Mouse (Mus musculus) lung, embryonic 14.5 days (tissue): Measurements from ENCODE around the gene Ehmt1. TPM values are rescaled to one million over a fixed set of nuclear protein-coding genes. Genes with fewer than 3 reads are reported as not detected.

Experiments
- ATAC-seq: fragments of 200-750 bp; cut with Nextera tagmentation; 2 replicates; pipeline ENCODE4 v1.8.0; 2017; ENCODE audit warnings: mild to moderate bottlenecking, moderate TSS enrichment, moderate library complexity; ENCODE audit not compliant: insufficient read depth
- DNase-seq: peaks from one replicate; pipeline ENCODE4 v3.0.0-alpha.2; 2015
- H3K27ac ChIP-seq: fragments of 300-500 bp; sonication (generic); 2 replicates; pipeline ENCODE4 v1.5.1; 2014; ENCODE audit warnings: low read depth, mild to moderate bottlenecking, moderate library complexity
- H3K27me3 ChIP-seq: fragments of 300-500 bp; sonication (generic); 2 replicates; pipeline ENCODE4 v1.6.1; 2014; ENCODE audit warnings: low read length, control low read depth; ENCODE audit not compliant: insufficient read depth
- H3K36me3 ChIP-seq: fragments of 300-500 bp; sonication (generic); 2 replicates; pipeline ENCODE4 v1.6.1; 2014; ENCODE audit warnings: control low read depth; ENCODE audit not compliant: insufficient read depth
- H3K4me1 ChIP-seq: fragments of 300-500 bp; sonication (generic); 2 replicates; pipeline ENCODE4 v1.6.1; 2014; ENCODE audit warnings: antibody characterized with exemption, control low read depth; ENCODE audit not compliant: insufficient read depth
- H3K4me2 ChIP-seq: fragments of 300-500 bp; sonication (generic); 2 replicates; pipeline ENCODE4 v1.6.1; 2014; ENCODE audit warnings: mild to moderate bottlenecking
- H3K4me3 ChIP-seq: fragments of 300-500 bp; sonication (generic); 2 replicates; pipeline ENCODE4 v1.5.1; 2014; ENCODE audit warnings: low read depth, low read length
- H3K9ac ChIP-seq: fragments of 300-500 bp; sonication (generic); 2 replicates; pipeline ENCODE4 v1.6.1; 2014
- H3K9me3 ChIP-seq: fragments of 300-500 bp; sonication (generic); 2 replicates; pipeline ENCODE4 v1.6.1; 2016; ENCODE audit warnings: low read depth, low read length, control low read depth
- CTCF ChIP-seq: IDR thresholded peaks from 2 replicates; pipeline ENCODE4 v1.5.1; 2016; ENCODE audit warnings: antibody characterized with exemption, low read depth
- WGBS: fragments of 180-500 bp; shearing (Covaris S2); extraction: QIAGEN DNeasy Blood & Tissue Kit; methylation state at CpG from one replicate; pipeline ENCODE4 v1.1.7; 2014; 5-methylcytosine and 5-hydroxymethylcytosine counted together
- polyA plus RNA-seq: library from polyadenylated mRNA; unstranded; fragments of >200 nt; fragmentation: Nextera tagmentation; extraction: Ambion mirVana; gene quantifications from 2 replicates; pipeline ENCODE4 v1.2.1, GENCODE M21; 2014

The Ehmt1 gene
- polyA plus RNA-seq, 1 experiment from 2014 or later = 94.5 TPM

DNA sequence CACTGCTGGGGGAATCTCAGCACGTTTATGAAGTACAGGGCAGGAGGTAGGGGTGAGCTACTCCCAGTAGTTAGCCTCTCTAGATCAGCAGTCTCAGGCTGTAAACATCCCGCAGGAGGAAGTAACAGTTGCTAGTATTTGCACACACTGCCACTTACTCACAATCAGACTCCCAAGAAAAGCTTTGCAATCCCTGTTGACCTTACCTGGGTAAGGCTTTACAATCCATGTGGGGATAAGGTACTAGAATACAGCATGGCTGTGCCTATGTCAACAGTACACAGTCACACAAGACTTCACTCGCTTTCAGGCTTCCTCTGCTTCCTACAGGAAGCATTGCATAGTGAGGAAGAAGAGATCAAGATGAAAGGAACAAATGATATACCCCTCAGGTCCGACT lies 22.7 kb downstream of the Ehmt1 start:
- H3K9me3 ChIP-seq = no peaks in the 10 kb centered on the region
- no peak for ATAC-seq
- no peaks in the 10 kb centered on the region for H3K36me3 ChIP-seq
- no peak for DNase-seq
- no peak overlapping the region for H3K4me3 ChIP-seq
- H3K27me3 ChIP-seq = no peaks in the 10 kb centered on the region
- H3K4me2 ChIP-seq = no peak overlapping the region
- H3K9ac ChIP-seq = no peak overlapping the region
- H3K4me1 ChIP-seq = no peaks in the 10 kb centered on the region
- no peak for TF ChIP-seq CTCF
- no peak overlapping the region for H3K27ac ChIP-seq
- 71% methylated on average over 4 of the region's 4 CpGs for WGBS

- H3K27me3 ChIP-seq = no peaks in the 10 kb centered on the region
- TF ChIP-seq CTCF = no peak
- WGBS = 85% methylated on average over 1 of the region's 1 CpGs
- no peak for ATAC-seq
- DNase-seq = no peak
- no peaks in the 10 kb centered on the region for H3K4me1 ChIP-seq
- H3K27ac ChIP-seq = no peak overlapping the region
- H3K36me3 ChIP-seq = no peaks in the 10 kb centered on the region
- no peaks in the 10 kb centered on the region for H3K9me3 ChIP-seq
- no peak overlapping the region for H3K4me3 ChIP-seq
- no peak overlapping the region for H3K9ac ChIP-seq
- no peak overlapping the region for H3K4me2 ChIP-seq
These were observed 25.2 kb downstream of the Ehmt1 start for GRCm38 (mm10) chr2:24894211-24894610.

DNA sequence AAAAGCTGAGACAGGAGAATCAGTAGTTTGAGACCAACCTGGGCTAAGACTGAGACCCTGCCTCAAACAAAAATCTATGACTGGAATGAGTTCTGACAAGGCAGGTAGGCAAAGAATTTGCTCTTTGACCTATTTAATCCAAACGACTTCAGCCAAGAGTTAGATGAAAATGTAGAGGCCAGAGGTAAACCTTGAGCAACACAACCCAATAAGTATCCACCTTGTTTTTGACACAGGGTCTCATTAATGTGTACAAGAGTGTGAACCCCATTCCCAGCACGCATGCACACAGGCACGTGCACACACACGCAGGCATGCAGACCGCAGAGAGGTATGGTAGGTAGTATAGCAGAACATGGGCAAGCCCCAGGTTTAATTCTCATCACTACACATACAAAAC lies 27.1 kb downstream of the Ehmt1 start:
- Histone ChIP-seq H3K4me2 (no peak overlapping the region), H3K9me3 (no peaks in the 10 kb centered on the region), H3K36me3 (no peaks in the 10 kb centered on the region), H3K27me3 (no peaks in the 10 kb centered on the region), H3K4me3 (no peak overlapping the region), H3K27ac (no peak overlapping the region), H3K9ac (no peak overlapping the region), H3K4me1 (no peaks in the 10 kb centered on the region)
- 81% methylated on average over 5 of the region's 5 CpGs for WGBS
- ATAC-seq (no peak), DNase-seq (no peak)
- TF ChIP-seq CTCF = no peak

DNA sequence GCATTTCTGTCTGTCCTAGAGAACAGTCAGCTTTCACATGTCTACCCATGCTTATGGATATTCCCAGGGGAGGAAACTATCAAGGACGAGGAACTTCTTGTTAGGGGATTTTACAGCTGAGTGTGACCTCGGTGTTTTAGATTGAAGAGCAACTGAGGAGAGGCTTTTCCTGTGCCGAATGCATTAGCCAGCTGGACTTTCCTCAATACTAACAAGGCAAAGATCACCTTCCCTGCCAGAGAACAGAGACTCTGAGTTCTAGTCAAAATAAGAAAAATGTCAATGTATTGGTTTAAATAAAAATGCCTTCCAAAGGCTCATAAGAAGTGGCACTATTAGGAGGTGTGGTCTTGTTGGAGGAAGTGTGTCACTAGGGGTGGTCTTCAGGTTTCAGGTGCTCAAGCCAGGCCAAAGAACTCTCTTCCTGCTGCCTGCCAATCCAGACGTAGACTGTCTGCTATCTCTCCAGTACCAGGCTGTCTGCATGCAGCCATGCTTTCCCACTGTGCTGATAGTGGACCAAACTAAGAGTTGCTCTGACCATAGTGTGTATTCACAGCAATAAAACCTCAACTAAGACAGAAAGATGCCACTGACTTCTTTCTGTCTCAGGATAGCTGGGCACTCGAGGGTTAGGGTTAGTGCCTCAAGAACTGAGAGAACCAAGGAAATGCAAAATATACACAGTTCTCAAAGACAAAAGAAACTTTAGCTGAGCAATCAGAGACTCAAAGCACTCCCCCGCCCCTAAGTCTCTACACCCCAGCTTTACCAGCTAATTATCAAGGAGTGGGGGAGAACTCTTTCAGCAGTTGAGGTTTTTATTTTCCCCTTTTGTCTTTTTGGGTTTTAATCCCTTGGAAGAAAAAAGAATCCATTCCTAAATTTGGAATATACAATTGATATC lies 28.6 kb downstream of the Ehmt1 start:
- 70% methylated on average over 6 of the region's 6 CpGs for WGBS
- TF ChIP-seq CTCF = no peak
- DNase-seq (no peak), ATAC-seq (no peak)
- Histone ChIP-seq H3K4me1 (no peaks in the 10 kb centered on the region), H3K9me3 (no peaks in the 10 kb centered on the region), H3K4me2 (no peak overlapping the region), H3K36me3 (peaks cover 12% of the 10 kb centered on the region; the same call in 1 of the 2 replicates), H3K27ac (no peak overlapping the region), H3K27me3 (no peaks in the 10 kb centered on the region), H3K4me3 (no peak overlapping the region), H3K9ac (no peak overlapping the region)

GRCm38 (mm10) chr2:24888895-24889294 lies 30.5 kb downstream of the Ehmt1 start:
- Histone ChIP-seq H3K9ac (no peak overlapping the region), H3K4me1 (no peaks in the 10 kb centered on the region), H3K4me3 (no peak overlapping the region), H3K27ac (no peak overlapping the region), H3K4me2 (no peak overlapping the region), H3K9me3 (no peaks in the 10 kb centered on the region), H3K27me3 (no peaks in the 10 kb centered on the region), H3K36me3 (peaks cover 26% of the 10 kb centered on the region)
- peak; percentile 34; the same call in 1 of the 2 replicates for TF ChIP-seq CTCF
- DNase-seq = no peak
- ATAC-seq = no peak
- 79% methylated on average over 5 of the region's 5 CpGs for WGBS

DNA sequence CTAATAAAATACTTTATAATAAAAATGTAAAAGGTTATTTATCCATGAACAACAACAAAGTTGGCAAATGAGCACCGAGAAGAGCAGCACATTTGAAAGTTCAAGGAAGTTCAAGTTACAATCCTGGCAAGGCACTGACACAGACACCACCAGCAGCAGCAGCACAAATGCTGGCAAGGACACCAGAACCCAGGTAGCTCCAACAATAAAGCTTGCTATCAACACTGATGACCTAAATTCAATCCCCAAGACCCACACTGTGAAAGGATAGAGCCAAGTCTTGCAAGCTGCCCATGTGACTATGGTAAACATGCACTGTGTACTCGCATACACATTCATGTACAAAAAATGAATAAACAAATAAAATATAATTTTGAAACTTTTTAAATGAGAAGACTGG lies 38.7 kb downstream of the Ehmt1 start:
- no peak overlapping the region for H3K4me3 ChIP-seq
- no peak overlapping the region for H3K27ac ChIP-seq
- DNase-seq = no peak
- no peak for TF ChIP-seq CTCF
- H3K9ac ChIP-seq = no peak overlapping the region
- H3K27me3 ChIP-seq = no peaks in the 10 kb centered on the region
- H3K36me3 ChIP-seq = peaks cover 68% of the 10 kb centered on the region
- no peak overlapping the region for H3K4me2 ChIP-seq
- no peak for ATAC-seq
- WGBS = 90% methylated on average over 2 of the region's 2 CpGs
- no peaks in the 10 kb centered on the region for H3K4me1 ChIP-seq
- H3K9me3 ChIP-seq = no peaks in the 10 kb centered on the region

DNA sequence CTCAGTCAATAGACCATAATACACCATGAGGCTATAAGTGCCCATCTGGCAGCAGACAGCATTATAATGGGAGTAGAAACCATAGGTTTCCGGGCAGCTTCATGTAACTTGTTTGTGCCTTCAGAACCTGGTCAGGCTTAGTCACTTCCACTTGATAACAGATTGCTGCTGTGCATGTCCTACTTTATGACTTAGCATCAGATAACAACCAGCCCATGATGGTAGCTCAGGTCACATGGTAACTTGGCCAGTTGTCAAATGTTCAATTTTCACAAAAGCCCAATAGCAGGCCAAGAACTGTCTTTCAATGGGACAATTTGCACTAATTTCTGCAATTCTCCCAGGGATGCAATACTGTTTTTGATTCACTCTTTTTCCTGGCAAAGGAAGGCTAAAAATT lies 48.5 kb downstream of the Ehmt1 start:
- ATAC-seq (no peak), DNase-seq (no peak)
- 96% methylated on average over 1 of the region's 1 CpGs for WGBS
- H3K4me3 ChIP-seq = no peak overlapping the region
- H3K4me1 ChIP-seq = no peaks in the 10 kb centered on the region
- no peak for TF ChIP-seq CTCF
- H3K27ac ChIP-seq = no peak overlapping the region
- H3K9ac ChIP-seq = no peak overlapping the region
- H3K9me3 ChIP-seq = no peaks in the 10 kb centered on the region
- peaks cover 59% of the 10 kb centered on the region for H3K36me3 ChIP-seq
- H3K27me3 ChIP-seq = no peaks in the 10 kb centered on the region
- H3K4me2 ChIP-seq = no peak overlapping the region
